Mouse (Mus musculus): ENCODE measurements around the gene Gnb1l. TPM values are rescaled to one million over a fixed set of nuclear protein-coding genes. Genes with fewer than 3 reads are reported as not detected.

Gnb1l gene
- polyA plus RNA-seq, 3 experiments from 2014 or later = 11.2 to 23.9 (median 17.4) TPM

DNA sequence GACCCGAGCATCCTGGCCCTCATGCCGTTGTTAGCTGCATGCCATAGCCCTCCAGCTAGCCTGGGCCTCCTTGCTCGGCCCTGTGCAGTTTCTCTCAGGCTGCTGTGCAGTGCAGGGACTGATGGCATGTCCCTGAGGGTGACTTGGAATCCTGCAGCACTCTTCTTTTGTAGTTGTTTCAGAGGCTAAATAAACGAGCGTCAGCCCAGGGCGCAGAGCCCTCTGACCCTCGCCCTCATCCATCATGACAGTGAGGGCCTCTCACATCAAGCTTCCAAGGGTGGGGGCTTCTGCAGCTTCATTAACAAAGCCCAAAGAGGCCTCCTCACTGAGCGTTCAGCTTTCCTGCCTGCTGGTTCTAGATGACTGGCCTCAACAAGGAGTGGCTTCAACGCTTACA lies 53.1 kb downstream of the Gnb1l start:
- ATAC-seq = no peak

DNA sequence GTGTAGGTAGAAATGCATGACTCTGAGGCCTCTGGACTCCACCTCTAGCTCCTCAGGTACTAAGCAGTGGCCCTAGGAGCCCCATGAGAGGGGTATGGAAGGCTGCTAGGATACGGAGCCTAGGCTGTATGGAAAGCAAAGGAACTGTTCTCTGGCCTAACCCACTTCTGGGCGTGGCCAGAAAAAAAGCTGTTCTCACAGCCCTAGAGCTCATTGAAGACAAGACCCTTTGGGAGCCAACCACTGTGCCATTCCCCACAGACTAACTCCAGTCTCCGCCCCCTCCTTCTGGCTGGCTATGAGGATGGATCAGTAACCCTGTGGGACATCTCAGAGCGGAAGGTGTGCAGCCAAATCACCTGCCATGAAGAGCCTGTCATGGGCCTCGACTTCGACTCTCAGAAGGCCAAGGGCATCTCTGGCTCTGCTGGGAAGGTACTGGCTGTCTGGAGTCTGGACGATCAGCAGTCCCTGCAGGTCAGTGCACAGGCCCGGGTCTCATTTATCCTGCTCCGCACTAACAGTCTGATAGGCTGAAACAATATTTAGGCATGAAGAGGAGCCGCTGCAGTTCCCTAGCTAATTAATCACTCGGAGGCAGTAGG lies 53.7 kb downstream of the Gnb1l start:
- ATAC-seq = no peak

DNA sequence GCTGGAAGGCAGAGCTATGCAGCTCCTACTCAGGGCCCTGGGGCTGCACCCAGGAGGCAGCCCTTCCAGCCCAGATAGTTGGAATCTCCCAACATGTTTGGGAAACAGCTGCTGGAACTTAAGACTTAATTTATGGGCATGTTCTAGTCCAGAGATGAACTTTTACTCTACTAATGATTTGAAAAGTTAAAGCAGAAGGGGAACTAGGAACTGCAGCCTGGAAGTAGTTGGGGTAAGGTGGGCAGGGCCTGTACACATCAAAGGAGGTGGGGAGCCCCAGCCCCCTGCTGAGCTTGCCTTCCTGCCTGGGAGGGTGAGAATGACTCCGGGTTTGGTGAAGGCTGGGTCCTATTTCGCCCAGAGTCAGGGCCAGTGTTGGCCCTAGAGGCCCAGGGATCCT lies 56.2 kb downstream of the Gnb1l start:
- ATAC-seq = no peak

DNA sequence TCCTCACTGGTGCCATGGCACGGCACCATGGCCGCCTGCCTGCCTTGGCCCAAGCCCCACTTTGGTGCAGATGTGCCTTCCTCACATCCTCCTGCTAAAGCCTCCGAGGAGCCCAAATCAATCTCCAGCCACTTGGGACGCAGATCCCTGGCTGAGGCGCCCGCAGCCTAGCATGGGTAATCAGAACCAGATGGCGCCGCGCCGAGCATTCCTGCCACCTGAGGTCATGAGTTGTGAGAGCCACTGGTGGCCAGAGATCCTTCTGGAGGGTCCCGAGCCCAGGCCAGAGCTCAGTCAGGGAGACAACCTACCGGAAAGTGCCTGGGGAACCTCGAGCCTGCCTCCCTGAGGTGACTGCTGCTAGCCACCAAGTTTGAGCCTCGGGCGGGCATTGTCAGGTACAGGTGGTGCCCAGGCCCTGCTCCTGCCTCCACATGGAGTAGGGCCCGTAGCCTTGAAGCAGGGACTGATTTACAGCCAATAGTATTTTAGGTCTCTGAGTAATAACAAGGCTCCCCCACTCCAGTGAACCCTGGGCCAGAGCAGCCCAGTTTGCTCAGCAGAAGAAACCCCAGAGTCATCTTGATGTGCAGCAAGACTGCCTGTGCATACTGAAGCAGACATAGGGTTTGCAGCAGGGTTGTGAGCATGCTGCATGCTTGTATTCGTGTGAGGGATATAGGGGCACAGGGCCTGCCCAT lies 56.9 kb downstream of the Gnb1l start:
- no peak for ATAC-seq

DNA sequence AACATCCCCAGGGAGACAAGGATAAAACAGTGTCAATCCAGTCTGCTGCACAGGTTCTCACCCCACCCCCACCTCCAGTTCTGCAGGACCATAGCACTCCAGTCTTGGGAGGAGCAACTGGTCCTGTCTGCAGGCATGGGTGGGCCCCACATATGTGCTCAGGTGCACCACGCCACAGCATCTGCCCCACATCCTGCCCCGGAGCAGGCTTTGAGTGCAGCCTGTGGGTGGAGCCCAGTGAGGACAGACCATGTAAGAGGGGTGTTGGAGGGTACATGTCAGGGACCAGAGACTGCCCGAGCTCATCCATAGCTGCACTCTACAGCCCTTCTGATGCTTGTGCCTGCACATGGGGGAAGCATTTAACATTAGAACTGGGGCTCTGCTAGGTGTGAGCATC lies 57.9 kb downstream of the Gnb1l start:
- ATAC-seq = no peak

DNA sequence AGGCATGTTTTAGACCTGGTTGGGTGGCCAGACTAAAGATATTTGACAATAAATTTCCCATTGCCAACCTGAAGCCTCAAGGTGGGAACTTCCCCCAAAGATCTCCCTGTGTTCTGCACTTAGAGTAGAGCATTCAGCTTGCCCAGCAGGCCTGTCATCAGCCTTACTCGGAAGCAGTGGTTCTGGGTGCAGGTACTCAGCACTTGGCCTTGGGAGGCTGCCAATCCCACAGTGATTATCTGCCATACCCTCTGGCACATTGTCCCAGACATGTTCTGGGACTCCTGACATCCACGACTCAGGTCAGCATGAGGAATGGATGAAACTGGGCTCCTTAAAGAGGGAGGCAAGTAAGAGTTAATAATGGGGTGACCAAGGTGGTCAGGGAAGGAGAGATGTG lies 66.0 kb downstream of the Gnb1l start:
- ATAC-seq = no peak

DNA sequence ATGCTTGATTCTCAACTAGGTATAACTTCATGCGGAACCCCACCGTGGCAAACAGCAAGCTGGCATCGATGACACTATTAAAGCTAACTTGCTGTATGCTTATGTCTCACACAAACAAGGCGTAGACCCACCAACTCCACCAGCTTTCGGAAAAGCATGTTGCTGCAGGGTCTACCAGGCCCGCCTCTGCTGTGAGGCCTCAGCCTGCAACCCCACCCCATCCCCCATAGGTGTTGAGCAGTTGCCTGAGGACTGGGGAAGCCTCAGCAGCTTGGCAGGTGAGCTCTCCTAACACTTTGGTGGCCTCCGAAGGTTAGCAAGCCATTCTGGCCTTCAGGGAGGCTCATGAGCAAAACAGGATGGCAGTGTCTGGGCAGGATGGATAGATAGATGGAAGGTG lies 70.1 kb downstream of the Gnb1l start:
- no peak for ATAC-seq

DNA sequence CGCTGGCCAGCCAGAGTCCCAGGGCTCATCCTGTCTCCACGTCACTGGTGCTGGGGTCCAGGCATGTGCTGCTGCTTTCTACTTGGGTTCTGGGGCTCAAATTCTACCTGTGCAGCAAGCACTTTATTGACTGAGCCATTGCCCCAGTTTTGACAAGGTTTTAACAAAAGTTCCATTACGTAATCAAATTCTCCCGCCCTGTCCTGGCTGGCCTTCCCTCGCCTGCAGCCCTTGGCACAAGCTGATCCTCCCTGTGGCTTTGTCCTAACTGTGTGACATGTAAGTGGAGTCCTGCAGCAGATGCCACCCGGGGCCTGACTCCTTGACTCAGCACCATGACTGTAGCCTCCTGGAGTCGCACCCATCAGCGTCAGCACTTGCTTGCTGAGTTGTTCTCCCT lies 75.7 kb downstream of the Gnb1l start:
- ATAC-seq = no peak

DNA sequence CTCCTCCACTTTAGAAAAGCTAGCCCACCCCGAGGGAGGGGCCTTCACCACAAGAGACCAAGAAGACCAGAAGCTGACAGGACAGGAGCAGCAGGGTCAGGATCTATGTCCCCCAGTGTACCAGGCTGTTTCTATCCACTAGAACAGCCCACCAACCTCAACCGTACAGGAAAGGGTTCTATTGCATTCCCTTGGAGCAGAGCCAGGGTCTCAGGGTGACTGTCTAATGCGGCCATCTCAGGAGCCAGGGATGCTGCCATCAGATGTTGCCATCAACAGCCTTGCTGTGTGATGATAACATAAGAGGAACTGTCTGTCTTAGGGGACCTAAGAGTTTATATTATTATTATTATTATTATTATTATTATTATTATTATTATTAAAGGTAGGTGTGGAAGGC lies 78.6 kb downstream of the Gnb1l start:
- ATAC-seq = no peak

DNA sequence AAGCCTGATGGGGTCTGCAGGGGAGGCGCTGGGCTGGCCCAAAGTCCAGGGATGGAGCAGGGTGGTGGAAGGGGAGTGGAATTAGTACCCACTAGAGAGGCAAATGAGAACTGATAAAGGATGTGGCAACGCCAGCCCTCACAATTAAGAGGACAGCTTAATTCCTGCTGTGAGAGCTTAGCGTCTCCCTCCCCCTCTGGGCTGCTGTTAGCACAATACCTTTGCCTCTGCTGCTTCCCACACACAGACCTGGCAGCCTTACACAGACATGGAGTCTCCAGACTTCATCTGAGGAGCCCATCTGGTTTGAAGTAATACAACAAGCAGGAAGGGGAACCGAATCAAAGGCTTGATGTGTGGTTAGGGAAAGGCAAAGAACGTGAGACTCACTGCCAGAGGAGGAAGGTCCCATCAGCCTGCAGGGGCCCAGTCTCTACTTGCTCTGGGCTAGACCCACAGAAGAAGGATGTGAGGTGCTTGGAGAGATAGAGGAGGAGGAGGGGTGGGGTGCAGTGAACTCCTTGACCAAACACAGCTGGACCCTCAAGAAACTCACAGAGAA lies 79.2 kb downstream of the Gnb1l start:
- no peak for ATAC-seq

DNA sequence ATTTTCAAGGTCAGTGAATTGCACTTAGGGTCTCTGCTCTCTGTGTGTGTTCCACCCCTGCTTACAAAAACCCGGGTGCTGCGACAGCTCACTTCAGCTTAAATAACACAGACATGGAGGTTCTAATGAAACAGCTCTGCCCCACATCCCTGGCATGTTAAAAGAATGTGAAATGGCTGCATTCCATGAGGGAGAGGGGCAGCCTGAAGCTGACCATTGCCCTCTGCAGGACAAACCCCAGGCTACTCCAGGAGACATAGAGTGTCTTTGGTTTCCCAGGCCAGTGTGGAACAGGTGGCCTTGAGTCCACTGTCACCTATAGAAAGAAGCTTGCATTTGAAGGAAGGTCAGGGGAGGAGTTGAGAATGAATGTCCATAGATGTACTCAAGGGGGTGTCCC lies 81.9 kb downstream of the Gnb1l start:
- ATAC-seq = no peak

DNA sequence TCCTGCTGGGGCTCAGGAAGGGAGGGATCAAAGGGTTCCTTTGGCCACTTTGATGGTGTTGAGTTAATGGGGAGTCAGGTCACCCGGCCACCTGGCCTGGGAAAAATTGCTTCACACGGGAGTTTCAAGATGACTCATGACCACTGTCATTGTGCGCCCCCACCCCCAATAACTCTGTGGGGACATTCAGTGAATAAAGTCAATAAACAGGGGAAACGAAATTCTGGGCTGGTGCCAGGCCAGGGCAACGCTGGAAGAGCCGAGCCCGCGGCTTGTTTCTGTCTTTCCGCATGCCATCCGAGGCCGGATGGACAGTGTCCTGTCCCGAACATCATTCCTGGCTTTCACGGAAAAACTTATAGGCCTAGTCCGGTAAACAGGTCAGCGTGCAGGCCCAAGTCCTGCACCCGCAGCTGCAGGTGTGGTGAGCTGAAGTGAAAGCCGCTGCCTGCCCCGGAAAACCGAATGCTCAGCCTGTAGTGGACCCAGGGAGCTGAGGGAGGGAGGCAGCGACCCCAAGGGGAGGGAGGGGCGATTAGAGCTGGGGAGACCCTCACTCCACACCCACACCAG lies 82.6 kb downstream of the Gnb1l start:
- ATAC-seq = no peak

DNA sequence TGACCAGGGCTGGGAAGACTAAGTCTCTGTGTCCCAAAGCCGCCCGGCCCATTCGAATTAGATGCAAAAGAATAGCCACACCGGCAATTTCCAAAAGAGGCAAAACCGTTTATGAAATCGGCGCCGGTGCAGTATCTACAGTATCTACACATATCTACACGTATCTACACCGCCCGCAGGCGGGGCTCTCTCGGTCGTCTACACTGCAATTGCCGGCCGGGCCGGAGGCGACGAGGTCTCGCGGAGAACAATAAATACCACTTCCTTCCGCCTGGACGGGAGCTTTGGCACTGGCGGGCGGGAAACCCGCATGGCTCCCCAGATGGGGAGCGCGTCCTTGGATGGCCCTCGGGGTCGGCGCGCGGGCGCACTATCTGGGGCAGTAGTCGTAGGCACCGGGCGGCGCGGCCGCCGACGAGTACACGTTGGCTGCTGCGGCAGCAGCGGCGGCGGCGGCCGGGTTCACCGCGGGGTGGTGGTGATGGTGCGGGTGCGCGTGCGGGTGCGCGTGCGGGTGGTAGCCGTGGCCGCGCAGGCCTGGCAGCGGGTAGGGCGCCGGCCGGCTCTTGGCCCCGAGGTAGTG lies 83.2 kb downstream of the Gnb1l start:
- no peak for ATAC-seq

DNA sequence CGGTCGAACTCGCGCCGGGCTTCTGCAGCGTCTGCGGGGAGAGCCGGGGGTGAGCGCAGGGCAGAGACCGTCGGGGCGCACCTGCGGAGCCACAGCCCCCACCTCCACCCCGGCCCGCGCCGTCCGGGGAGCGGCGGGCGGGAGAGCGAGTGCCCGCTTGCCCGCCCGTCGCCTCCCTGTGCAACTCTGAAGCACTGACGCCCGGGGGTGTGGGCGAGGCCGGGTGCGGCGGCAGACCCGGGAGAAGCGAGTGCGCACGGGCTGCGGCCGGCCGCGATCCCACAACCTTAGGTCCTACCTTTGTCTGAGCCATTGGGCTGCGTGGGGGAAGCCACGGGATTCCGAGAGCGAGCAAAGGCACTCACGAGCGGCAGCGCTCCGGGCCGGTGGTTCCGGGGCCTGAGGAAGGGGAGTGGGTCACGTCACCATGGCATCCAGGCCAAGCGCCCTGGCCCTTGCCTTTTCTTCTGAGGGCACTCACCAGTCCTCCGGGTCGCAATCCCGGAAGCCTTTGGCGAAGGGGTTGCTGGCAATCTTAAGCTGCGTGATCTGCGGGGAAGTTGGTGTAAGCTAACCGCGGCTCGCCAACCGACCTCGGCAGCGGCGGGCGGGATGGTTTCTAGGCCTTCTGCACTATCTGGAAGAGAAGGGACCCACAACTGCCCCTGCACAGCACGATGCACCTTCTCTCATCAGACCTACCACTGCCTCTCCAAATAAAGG lies 84.1 kb downstream of the Gnb1l start:
- ATAC-seq = no peak

DNA sequence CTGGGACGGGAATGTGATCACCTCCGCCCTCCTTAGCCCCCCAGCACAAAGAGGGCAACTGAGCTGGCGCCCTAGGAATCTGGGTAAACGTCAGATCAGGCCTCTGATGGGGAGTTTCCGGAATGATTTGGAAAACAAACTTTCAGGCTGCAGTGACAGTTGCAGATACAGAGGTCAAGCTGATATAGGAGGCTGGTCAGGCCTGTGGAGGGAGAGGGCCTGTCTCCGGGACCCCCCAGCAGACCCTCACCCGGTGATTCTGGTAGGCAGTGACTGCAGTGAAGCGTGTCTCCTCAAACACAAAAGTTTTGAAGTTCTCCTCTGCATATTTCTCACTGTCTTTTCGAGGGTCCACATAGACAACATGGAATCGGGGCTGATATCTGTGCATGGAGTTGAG lies 84.7 kb downstream of the Gnb1l start:
- no peak for ATAC-seq

DNA sequence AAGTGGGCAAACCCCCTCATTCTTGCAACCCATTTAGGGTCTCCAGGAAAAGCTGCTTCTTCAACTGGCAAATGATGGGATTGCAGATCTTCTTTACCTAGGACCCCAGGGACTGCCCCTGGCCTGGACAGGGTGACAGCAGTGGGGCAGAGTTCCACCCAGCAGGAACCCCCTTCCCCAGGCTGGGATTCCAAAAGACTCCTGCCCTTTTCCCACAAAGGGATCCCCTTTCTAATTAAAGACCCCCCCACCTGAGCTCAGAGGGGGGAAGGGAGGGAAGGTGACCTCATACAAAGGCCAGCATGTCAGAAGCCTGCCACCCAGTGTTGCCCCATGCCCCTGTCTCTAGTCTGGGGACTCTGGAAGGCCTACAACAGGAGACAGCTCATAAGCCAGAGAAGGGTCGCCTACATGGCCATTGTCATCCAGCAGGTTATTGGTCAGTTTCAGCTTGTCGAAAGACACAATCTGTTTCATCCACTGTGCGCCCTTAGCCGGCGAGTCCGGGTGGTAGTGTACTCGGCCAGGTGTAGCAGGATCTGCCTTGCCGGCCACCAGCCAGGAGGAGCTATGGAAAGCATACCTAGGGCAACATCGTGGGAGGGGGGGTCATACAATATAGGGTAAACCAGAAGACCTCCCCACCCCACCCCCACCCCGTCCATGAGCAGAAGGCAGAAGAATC lies 85.3 kb downstream of the Gnb1l start:
- ATAC-seq = no peak

DNA sequence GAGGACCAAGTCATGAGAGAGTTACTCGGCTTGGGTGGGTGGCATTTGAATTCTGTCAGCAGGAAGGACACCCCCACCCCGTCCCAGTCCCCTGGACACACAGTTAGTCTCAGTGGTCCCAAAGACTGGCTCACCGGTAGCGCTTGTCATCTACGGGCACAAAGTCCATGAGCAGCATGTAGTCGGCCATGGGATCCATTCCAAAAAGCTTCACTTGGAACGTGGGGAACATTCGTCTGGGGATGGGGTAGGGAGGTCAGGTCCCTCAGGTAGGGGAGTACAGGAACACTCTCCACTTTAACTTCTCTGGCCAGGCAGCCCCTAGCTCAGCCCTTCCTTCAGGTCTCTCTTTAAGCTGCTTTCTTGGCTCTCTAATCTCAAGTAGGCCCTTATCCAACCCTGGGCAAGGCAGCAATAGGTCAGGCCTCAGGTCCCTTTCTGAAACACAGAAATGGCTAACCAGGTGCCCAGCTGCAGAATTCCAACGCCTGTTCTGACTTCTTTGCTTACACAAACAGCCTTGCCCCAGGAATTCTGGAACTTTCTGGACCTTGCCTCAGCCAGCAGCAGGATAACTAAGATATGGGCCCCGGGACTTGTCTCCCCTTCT lies 86.5 kb downstream of the Gnb1l start:
- no peak for ATAC-seq

DNA sequence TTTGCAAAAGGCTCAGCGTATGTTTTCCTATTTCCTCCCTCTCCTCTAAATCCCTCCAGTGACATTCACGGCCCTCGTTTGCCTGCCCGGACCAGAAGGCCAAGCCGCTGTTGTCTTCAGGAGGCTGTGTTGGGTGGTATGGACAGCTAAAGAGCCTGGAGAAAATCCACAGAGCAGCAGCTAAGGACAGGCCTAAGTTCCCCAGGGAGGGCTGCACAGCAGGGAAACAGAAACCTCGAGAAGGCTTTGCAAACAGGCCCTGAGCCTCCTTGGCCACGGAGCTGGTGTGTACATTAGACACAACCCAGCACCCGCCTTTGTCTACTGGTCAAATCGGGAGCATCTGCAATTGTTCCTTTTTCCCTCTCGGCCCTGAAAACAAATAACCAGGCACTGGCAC lies 87.2 kb downstream of the Gnb1l start:
- ATAC-seq = no peak

DNA sequence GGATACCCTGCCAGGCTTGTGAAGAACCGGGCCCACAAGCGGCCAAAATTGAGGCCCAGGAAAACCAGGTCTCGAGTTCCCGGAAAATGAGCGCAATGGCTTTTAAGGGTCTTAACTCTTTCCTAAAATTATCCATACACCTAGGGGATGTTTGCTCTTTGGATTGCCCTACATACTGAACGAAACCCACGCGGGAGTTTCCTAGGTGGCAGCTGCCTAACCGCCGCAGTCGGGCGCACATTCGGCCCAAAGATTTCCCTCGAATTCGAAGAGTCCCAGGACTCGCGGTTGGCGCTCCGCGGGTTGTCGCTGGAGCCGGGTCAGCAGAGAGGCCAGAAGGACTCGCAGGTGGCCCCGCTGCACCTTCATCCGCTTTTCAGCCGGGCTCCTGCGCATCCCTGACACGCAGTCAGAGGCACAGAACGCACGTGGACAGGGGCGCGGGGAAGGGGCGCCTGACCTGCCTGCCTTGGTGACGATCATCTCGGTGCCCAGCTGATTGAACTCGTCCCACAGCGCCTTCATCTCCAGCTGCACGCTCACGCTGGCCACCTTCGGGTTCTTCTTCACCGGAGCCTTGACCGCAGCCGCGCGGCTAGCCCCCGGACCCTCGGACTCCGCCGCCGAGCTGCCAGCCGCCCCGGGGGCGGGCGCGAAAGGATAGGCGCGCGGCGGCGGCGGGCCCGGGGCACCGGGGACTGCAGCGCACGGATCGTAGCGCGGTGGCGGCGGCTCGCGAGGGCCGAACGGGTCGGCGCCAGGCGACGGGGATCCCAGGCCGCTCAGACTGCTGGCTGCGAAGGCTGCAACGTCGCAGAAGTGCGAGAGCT lies 87.8 kb downstream of the Gnb1l start:
- ATAC-seq = no peak

DNA sequence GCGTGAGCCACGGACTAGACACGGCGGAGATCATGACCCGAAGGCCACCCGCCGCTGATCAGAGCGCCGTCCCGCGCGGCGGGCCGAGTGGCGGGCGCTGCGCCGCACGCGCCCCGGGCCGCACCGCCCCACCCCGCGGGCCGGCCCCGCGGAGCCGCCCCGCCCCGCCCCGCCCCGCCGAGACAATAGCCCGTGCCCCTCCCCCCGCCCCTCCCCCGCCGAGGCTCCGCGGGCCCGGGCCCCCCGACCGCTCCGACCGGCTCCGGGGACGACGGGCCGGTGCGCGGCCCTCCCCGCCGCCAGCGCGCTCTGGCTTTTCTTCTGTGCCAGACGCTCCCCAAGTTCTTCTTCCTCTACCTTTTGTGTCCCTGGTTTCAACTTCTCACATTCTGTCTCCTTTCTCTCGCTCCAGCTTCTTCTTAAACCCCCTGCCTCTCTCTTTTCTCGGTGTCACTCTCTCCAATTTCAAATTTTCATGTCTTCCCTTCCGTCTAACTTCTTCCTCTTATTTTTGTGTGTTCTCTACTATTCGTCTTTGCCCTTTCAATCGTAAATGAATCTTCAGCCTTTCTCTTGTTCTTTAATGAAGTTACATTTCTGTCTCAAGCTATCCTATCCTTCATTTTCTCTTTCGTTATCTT lies 88.5 kb downstream of the Gnb1l start:
- ATAC-seq = no peak
